Mouse (Mus musculus): Measurements from ENCODE around the gene Cdk2.

DNA sequence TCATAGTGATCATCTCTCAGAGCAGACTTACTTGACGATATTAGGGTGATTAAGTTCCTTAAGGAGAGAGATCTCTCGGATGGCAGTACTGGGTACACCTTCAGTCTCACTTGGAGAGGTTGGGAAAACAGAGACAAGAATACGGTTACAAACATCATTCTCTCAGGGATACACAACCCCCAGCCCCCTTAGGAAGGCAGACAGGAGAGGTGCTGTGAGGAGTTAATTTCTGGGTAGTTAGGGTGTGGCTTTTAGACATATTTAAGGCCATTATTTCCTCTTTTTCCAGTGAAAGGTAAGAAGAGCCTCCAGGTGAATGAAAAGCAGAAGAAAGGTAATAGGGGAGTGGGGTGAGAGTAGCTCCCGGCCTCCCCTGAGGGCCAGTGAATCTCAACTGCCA lies 936 bp downstream of the Cdk2 start, which contains the start of gene Pmel:
- no peak for TF ChIP-seq CTCF (IDR thresholded peaks at IDR 0.05; ENCODE audit: low read depth, low read length)
- no peak for TF ChIP-seq GATA1 (IDR thresholded peaks at IDR 0.05; ENCODE audit: borderline replicate concordance, low read length)
- TF ChIP-seq TAL1 (conservative IDR thresholded peaks at IDR 0.05; ENCODE audit: low read depth, low read length): no peak
